Mouse (Mus musculus) stomach, embryonic 16.5 days (tissue): ENCODE results near the gene Wdfy2. TPM values are rescaled to one million over a fixed set of nuclear protein-coding genes. Genes with fewer than 3 reads are reported as not detected.

Experiments
- ATAC-seq: fragments of 200-750 bp; cut with Nextera tagmentation; 2 replicates; pipeline ENCODE4 v1.8.0; 2017; ENCODE audit warnings: moderate number of reproducible peaks, moderate TSS enrichment; ENCODE audit not compliant: insufficient read depth, low FRiP score
- H3K27ac ChIP-seq: fragments of 300-500 bp; sonication (generic); 2 replicates; pipeline ENCODE4 v1.5.1; 2014; ENCODE audit warnings: low read length
- H3K27me3 ChIP-seq: fragments of 300-500 bp; sonication (generic); 2 replicates; pipeline ENCODE4 v1.6.1; 2014; ENCODE audit warnings: low read length, control low read depth, mixed read lengths; ENCODE audit not compliant: control insufficient read depth, insufficient read depth
- H3K36me3 ChIP-seq: fragments of 300-500 bp; sonication (generic); 2 replicates; pipeline ENCODE4 v1.6.1; 2014; ENCODE audit warnings: low read length; ENCODE audit not compliant: control insufficient read depth, insufficient read depth
- H3K4me1 ChIP-seq: fragments of 300-500 bp; sonication (generic); 2 replicates; pipeline ENCODE4 v1.6.1; 2014; ENCODE audit warnings: low read length, control low read depth, mixed read lengths; ENCODE audit not compliant: control insufficient read depth, insufficient read depth
- H3K4me2 ChIP-seq: fragments of 300-500 bp; sonication (generic); 2 replicates; pipeline ENCODE4 v1.6.1; 2014; ENCODE audit warnings: low read depth, low read length, mixed read lengths
- H3K4me3 ChIP-seq: fragments of 300-500 bp; sonication (generic); replicated peaks from 2 replicates; pipeline ENCODE4 v1.5.1; 2014; ENCODE audit warnings: mild to moderate bottlenecking, low read length
- H3K9ac ChIP-seq: fragments of 300-500 bp; sonication (generic); 2 replicates; pipeline ENCODE4 v1.6.1; 2014; ENCODE audit warnings: low read length
- H3K9me3 ChIP-seq: fragments of 300-500 bp; sonication (generic); replicated peaks from 2 replicates; pipeline ENCODE4 v1.6.1; 2016; ENCODE audit warnings: low read length, control low read depth; ENCODE audit not compliant: control insufficient read depth
- WGBS: fragments of 180-500 bp; shearing (Covaris S2); extraction: QIAGEN DNeasy Blood & Tissue Kit; methylation state at CpG from one replicate; pipeline ENCODE4 v1.1.7; 2014; 5-methylcytosine and 5-hydroxymethylcytosine counted together
- polyA plus RNA-seq: library from polyadenylated mRNA; unstranded; fragments of >200 nt; fragmentation: Nextera tagmentation; extraction: Ambion mirVana; gene quantifications from 2 replicates; pipeline ENCODE4 v1.2.1, GENCODE M21; 2015

Gene Wdfy2
- polyA plus RNA-seq, 1 experiment from 2014 or later: 6.4 TPM

GRCm38 (mm10) chr14:62956091-62956490 lies 118.6 kb downstream of the Wdfy2 start:
- H3K9ac ChIP-seq: no peak overlapping the region
- H3K4me1 ChIP-seq: no peaks in the 10 kb centered on the region
- H3K4me2 ChIP-seq: no peak overlapping the region
- H3K4me3 ChIP-seq: no peak overlapping the region
- 88% methylated on average over 9 of the region's 9 CpGs for WGBS
- ATAC-seq: no peak
- no peak overlapping the region for H3K27ac ChIP-seq
- H3K9me3 ChIP-seq: no peaks in the 10 kb centered on the region
- H3K27me3 ChIP-seq: no peaks in the 10 kb centered on the region
- H3K36me3 ChIP-seq: 0 out of 2 replicates have a peak, but pooled peaks cover 10% of the 10 kb centered on the region

- no peak overlapping the region for H3K9ac ChIP-seq
- ATAC-seq: no peak
- no peaks in the 10 kb centered on the region for H3K9me3 ChIP-seq
- WGBS: 78% methylated on average over 4 of the region's 4 CpGs
- H3K27me3 ChIP-seq: no peaks in the 10 kb centered on the region
- H3K36me3 ChIP-seq: 0 out of 2 replicates have a peak, but pooled peaks cover 4% of the 10 kb centered on the region
- peaks cover 4% of the 10 kb centered on the region for H3K4me1 ChIP-seq
- no peak overlapping the region for H3K4me2 ChIP-seq
- no peak overlapping the region for H3K27ac ChIP-seq
- no peak overlapping the region for H3K4me3 ChIP-seq
Observed at GRCm38 (mm10) chr14:62963632-62964031, 126.2 kb downstream of the Wdfy2 start.

GRCm38 (mm10) chr14:62965342-62965741 lies 127.9 kb downstream of the Wdfy2 start:
- WGBS: 84% methylated on average over 5 of the region's 5 CpGs
- Histone ChIP-seq H3K27ac (no peak overlapping the region), H3K9ac (no peak overlapping the region), H3K4me2 (no peak overlapping the region), H3K27me3 (no peaks in the 10 kb centered on the region), H3K9me3 (no peaks in the 10 kb centered on the region), H3K4me1 (peaks cover 4% of the 10 kb centered on the region), H3K4me3 (no peak overlapping the region), H3K36me3 (no peaks in the 10 kb centered on the region)
- ATAC-seq: no peak

- ATAC-seq: no peak
- Histone ChIP-seq H3K9ac (peak overlapping the region; percentile 60), H3K27ac (no peak overlapping the region)
Observed at GRCm38 (mm10) chr14:62965811-62966520, 128.5 kb downstream of the Wdfy2 start.

GRCm38 (mm10) chr14:62975046-62975445 lies 137.6 kb downstream of the Wdfy2 start:
- H3K9ac ChIP-seq: no peak overlapping the region
- H3K9me3 ChIP-seq: no peaks in the 10 kb centered on the region; the same call in 1 of the 2 replicates
- H3K4me2 ChIP-seq: no peak overlapping the region
- no peaks in the 10 kb centered on the region for H3K27me3 ChIP-seq
- ATAC-seq: no peak
- H3K4me3 ChIP-seq: no peak overlapping the region
- no peak overlapping the region for H3K27ac ChIP-seq
- 13% methylated on average over 5 of the region's 5 CpGs for WGBS
- no peaks in the 10 kb centered on the region for H3K4me1 ChIP-seq
- no peaks in the 10 kb centered on the region for H3K36me3 ChIP-seq

More at GRCm38 (mm10) chr14:62965811-62966520, 128.5 kb downstream of the Wdfy2 start:
- no peaks in the 10 kb centered on the region for H3K27me3 ChIP-seq
- H3K4me2 ChIP-seq: peak overlapping the region; percentile 55
- H3K4me3 ChIP-seq: peak overlapping the region; percentile 35
- WGBS: 18% methylated on average over 15 of the region's 15 CpGs
- H3K9me3 ChIP-seq: no peaks in the 10 kb centered on the region
- H3K4me1 ChIP-seq: peaks cover 4% of the 10 kb centered on the region
- H3K36me3 ChIP-seq: no peaks in the 10 kb centered on the region

DNA sequence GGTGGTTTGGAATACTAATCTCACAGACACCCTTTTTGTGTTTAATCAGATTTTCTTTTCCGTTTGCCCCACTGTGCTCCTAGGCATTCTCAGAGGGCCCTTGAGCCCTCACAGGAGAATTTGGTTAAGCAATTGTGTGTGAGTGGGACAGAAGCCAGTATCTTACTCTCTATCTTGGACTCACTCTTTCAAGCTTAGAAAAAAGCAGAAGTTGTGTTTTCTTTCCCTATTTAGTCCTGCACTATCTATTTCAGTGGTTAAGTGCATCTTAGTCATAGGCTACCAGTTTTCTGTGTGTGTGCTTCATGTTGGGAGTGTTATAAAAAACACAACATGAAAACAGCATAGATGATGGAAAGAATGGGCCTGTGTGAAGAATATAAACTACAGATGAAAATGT lies 142.3 kb downstream of the Wdfy2 start:
- no peaks in the 10 kb centered on the region for H3K4me1 ChIP-seq

DNA sequence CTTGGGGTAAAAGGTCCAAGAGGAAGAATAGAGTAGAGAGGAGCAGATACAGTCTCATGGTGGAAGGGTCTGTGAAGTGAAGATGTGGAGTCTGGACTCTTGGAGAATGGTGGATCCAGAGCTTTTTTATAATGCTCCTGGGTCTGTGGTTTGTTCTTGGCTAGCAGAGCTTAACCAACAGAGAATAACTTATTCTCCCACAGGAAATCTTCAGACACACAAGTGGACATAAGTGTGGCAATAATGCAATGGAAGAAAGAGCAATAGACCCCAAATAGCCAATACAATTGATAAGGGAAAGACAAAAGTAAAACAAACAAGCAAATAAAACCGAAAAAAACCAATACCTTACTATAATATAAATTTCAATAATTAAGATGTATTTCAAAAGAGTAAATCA lies 146.9 kb downstream of the Wdfy2 start, which contains the start of gene Defb48:
Gene Defb48, minus strand, starts transcription at position 101 of the 400 bp plus-strand sequence.
- no peaks in the 10 kb centered on the region for H3K27me3 ChIP-seq
- no peak within 1 kb of the TSS for H3K27ac ChIP-seq
- 56% methylated on average over 1 of the region's 1 CpGs for WGBS
- H3K9ac ChIP-seq: no peak within 1 kb of the TSS
- H3K4me2 ChIP-seq: no peak within 1 kb of the TSS
- no peaks in the 10 kb centered on the region for H3K36me3 ChIP-seq
- no peaks in the 10 kb centered on the region for H3K4me1 ChIP-seq
- H3K9me3 ChIP-seq: no peaks in the 10 kb centered on the region
- H3K4me3 ChIP-seq: no peak within 1 kb of the TSS
- no peak for ATAC-seq

More for the DNA sequence above, 142.3 kb downstream of the Wdfy2 start:
- Histone ChIP-seq H3K9ac (no peak overlapping the region), H3K36me3 (no peaks in the 10 kb centered on the region), H3K9me3 (no peaks in the 10 kb centered on the region; the same call in 1 of the 2 replicates), H3K4me2 (no peak overlapping the region), H3K27me3 (no peaks in the 10 kb centered on the region), H3K4me3 (no peak overlapping the region), H3K27ac (no peak overlapping the region)
- 69% methylated on average over 1 of the region's 1 CpGs for WGBS
- ATAC-seq: no peak

- Histone ChIP-seq H3K4me2 (no peak overlapping the region), H3K4me1 (no peaks in the 10 kb centered on the region), H3K36me3 (no peaks in the 10 kb centered on the region), H3K9me3 (no peaks in the 10 kb centered on the region), H3K27me3 (no peaks in the 10 kb centered on the region), H3K4me3 (no peak overlapping the region), H3K27ac (no peak overlapping the region), H3K9ac (no peak overlapping the region)
- WGBS: 65% methylated on average over 3 of the region's 3 CpGs
- ATAC-seq: no peak
Observed at GRCm38 (mm10) chr14:62991271-62991670, 153.8 kb downstream of the Wdfy2 start.

- Histone ChIP-seq H3K4me3 (no peak overlapping the region), H3K4me1 (no peaks in the 10 kb centered on the region), H3K4me2 (no peak overlapping the region), H3K27me3 (no peaks in the 10 kb centered on the region), H3K27ac (no peak overlapping the region), H3K36me3 (no peaks in the 10 kb centered on the region), H3K9me3 (no peaks in the 10 kb centered on the region), H3K9ac (no peak overlapping the region)
- 71% methylated on average over 7 of the region's 7 CpGs for WGBS
- no peak for ATAC-seq
Observed at GRCm38 (mm10) chr14:62991849-62992510, 154.5 kb downstream of the Wdfy2 start.
